Mouse (Mus musculus): ENCODE results near the gene Tmem132d. TPM values are rescaled to one million over a fixed set of nuclear protein-coding genes. Genes with fewer than 3 reads are reported as not detected.

Gene Tmem132d
- total RNA-seq, 2 experiments from 2014 or later: not detected

Other genes starting within 250 kb of the Tmem132d start
- not detected in 2 replicates for gene Fzd10, start 167.8 kb upstream of the Tmem132d start, total RNA-seq (2015; ENCODE audit: low replicate concordance)
- gene Fzd10, start 167.8 kb upstream of the Tmem132d start, total RNA-seq (2017; ENCODE audit: low replicate concordance): not detected in 2 replicates

Measured in erythroblast, adult 5-6 weeks (primary cell).